33 mouse cellular contexts compared by ENCODE assay signal in genomic region chr3:98146471-98147410, GRCm38 (mm10). TPM values are rescaled to one million over a fixed set of nuclear protein-coding genes. Genes with fewer than 3 reads are reported as not detected.
DNase-seq lines count a peak whose midpoint lies in the region; ATAC-seq and TF ChIP-seq lines count a peak whose summit lies in the region.
"Had no signal": no experiment of that assay in that cellular context is flagged by ENCODE, and none has a peak within 500 bp of the region (broad histone marks: within the 10 kb centered on the region; RNA-seq: fewer than 3 reads in every experiment).

No protein-coding gene starts in this region.

- intact Hi-C loops in left cerebral cortex, postnatal 36 days (cut with DNase I) = no loop called here
- intact Hi-C loops in left cerebral cortex, postnatal 14 days (cut with DNase I) = no loop called here

- no peak for DNase-seq in embryonic facial prominence, embryonic 10.5 days (ENCODE audit: low spot score)
- DNase-seq in intestine, embryonic 14.5 days (ENCODE audit: low spot score) = peak; percentile 35
- no peak for DNase-seq in midbrain, embryonic 14.5 days
- DNase-seq in left cerebral cortex, postnatal 36 days (ENCODE audit: low spot score in 2 of 2) = no peak
- DNase-seq in left cerebral cortex, postnatal 14 days (ENCODE audit: low spot score in 2 of 2) = no peak
- DNase-seq: cerebellum, adult 11 months; cerebellum, adult 9-11 months; gastrocnemius, adult 2 months; kidney, adult 9 months; right cerebral cortex, postnatal 14 days had no signal

- no peak overlapping the region for H3K9ac ChIP-seq in embryonic facial prominence, embryonic 12.5 days
- no peak overlapping the region for H3K9ac ChIP-seq in intestine, embryonic 14.5 days (ENCODE audit: low read length)
- no peak overlapping the region for H3K9ac ChIP-seq in intestine, postnatal 0 days (ENCODE audit: low read depth, low read length)
- no peak overlapping the region for H3K9ac ChIP-seq in midbrain, embryonic 13.5 days (replicated peaks)
- no peak overlapping the region for H3K9ac ChIP-seq in midbrain, embryonic 14.5 days (replicated peaks; ENCODE audit: low read length)
- H3K9ac ChIP-seq: hindbrain, embryonic 15.5 days; intestine, embryonic 15.5 days; limb, embryonic 12.5 days had no signal

- 93% methylated on average over 29 of the region's 29 CpGs for WGBS in embryonic facial prominence, embryonic 12.5 days
- 95% methylated on average over 29 of the region's 29 CpGs for WGBS in embryonic facial prominence, embryonic 10.5 days
- 97% methylated on average over 27 of the region's 29 CpGs for WGBS in intestine, embryonic 14.5 days
- 95% methylated on average over 29 of the region's 29 CpGs for WGBS in intestine, postnatal 0 days
- 98% methylated on average over 29 of the region's 29 CpGs for WGBS in midbrain, embryonic 13.5 days
- WGBS in midbrain, embryonic 14.5 days = 95% methylated on average over 29 of the region's 29 CpGs

- H3K4me1 ChIP-seq in embryonic facial prominence, embryonic 12.5 days = no peaks in the 10 kb centered on the region
- no peaks in the 10 kb centered on the region for H3K4me1 ChIP-seq in embryonic facial prominence, embryonic 10.5 days
- H3K4me1 ChIP-seq in intestine, embryonic 14.5 days (replicated peaks; ENCODE audit: control insufficient read depth, insufficient read depth, low read length) = no peaks in the 10 kb centered on the region
- H3K4me1 ChIP-seq in intestine, postnatal 0 days (replicated peaks; ENCODE audit: control insufficient read depth, insufficient read depth, low read length) = no peaks in the 10 kb centered on the region
- H3K4me1 ChIP-seq in midbrain, embryonic 13.5 days (replicated peaks) = no peaks in the 10 kb centered on the region
- no peaks in the 10 kb centered on the region for H3K4me1 ChIP-seq in midbrain, embryonic 14.5 days (ENCODE audit: control insufficient read depth, insufficient read depth, low read length)
- H3K4me1 ChIP-seq: hindbrain, embryonic 15.5 days; intestine, embryonic 15.5 days; limb, embryonic 12.5 days had no signal

- no peak for TF ChIP-seq CTCF in intestine, postnatal 0 days (IDR thresholded peaks at IDR 0.05; ENCODE audit: low read depth)

- no peak for ATAC-seq in embryonic facial prominence, embryonic 12.5 days (ENCODE audit: insufficient number of reproducible peaks, insufficient read depth, low FRiP score, low TSS enrichment)
- ATAC-seq in intestine, embryonic 14.5 days (replicated peaks; ENCODE audit: low FRiP score, low TSS enrichment, low read depth) = no peak
- no peak for ATAC-seq in intestine, postnatal 0 days
- ATAC-seq in midbrain, embryonic 13.5 days = peak; percentile 37; the same call in 1 of the 2 replicates
- no peak for ATAC-seq in midbrain, embryonic 14.5 days (ENCODE audit: low FRiP score, low TSS enrichment)
- ATAC-seq: forebrain, embryonic 14.5 days; intestine, embryonic 15.5 days; lung, postnatal 0 days had no signal

- H3K9me3 ChIP-seq in embryonic facial prominence, embryonic 12.5 days = no peaks in the 10 kb centered on the region
- no peaks in the 10 kb centered on the region for H3K9me3 ChIP-seq in embryonic facial prominence, embryonic 10.5 days
- H3K9me3 ChIP-seq in intestine, embryonic 14.5 days (ENCODE audit: control insufficient read depth, low read length) = no peaks in the 10 kb centered on the region
- H3K9me3 ChIP-seq in intestine, postnatal 0 days (ENCODE audit: control insufficient read depth) = no peaks in the 10 kb centered on the region
- no peaks in the 10 kb centered on the region for H3K9me3 ChIP-seq in midbrain, embryonic 13.5 days
- H3K9me3 ChIP-seq in midbrain, embryonic 14.5 days (ENCODE audit: control insufficient read depth, low read length) = no peaks in the 10 kb centered on the region
- H3K9me3 ChIP-seq: hindbrain, embryonic 15.5 days; intestine, embryonic 15.5 days; limb, embryonic 12.5 days had no signal

- no peak overlapping the region for H3K4me3 ChIP-seq in embryonic facial prominence, embryonic 12.5 days
- H3K4me3 ChIP-seq in embryonic facial prominence, embryonic 10.5 days = no peak overlapping the region
- no peak overlapping the region for H3K4me3 ChIP-seq in intestine, embryonic 14.5 days (ENCODE audit: low read depth, low read length)
- H3K4me3 ChIP-seq in intestine, postnatal 0 days (ENCODE audit: low read depth, low read length) = no peak overlapping the region
- no peak overlapping the region for H3K4me3 ChIP-seq in midbrain, embryonic 13.5 days (replicated peaks)
- no peak overlapping the region for H3K4me3 ChIP-seq in midbrain, embryonic 14.5 days (replicated peaks; ENCODE audit: low read depth, low read length)
- H3K4me3 ChIP-seq: erythroblast, embryonic 14.5 days; gastrocnemius, adult 2 months; hindbrain, embryonic 15.5 days; intestine, embryonic 15.5 days; limb, embryonic 12.5 days had no signal

- no peaks in the 10 kb centered on the region for H3K27me3 ChIP-seq in embryonic facial prominence, embryonic 12.5 days
- no peaks in the 10 kb centered on the region for H3K27me3 ChIP-seq in embryonic facial prominence, embryonic 10.5 days (replicated peaks; ENCODE audit: low read depth, poor library complexity, severe bottlenecking)
- H3K27me3 ChIP-seq in intestine, embryonic 14.5 days (replicated peaks; ENCODE audit: control insufficient read depth, insufficient read depth, low read length) = no peaks in the 10 kb centered on the region
- H3K27me3 ChIP-seq in intestine, postnatal 0 days (replicated peaks; ENCODE audit: control insufficient read depth, insufficient read depth, low read length) = no peaks in the 10 kb centered on the region
- H3K27me3 ChIP-seq in midbrain, embryonic 13.5 days = no peaks in the 10 kb centered on the region
- H3K27me3 ChIP-seq in midbrain, embryonic 14.5 days (ENCODE audit: control insufficient read depth, insufficient read depth, low read length) = no peaks in the 10 kb centered on the region
- H3K27me3 ChIP-seq: hindbrain, embryonic 15.5 days; intestine, embryonic 15.5 days; limb, embryonic 12.5 days had no signal

- peaks cover 78% of the 10 kb centered on the region for H3K36me3 ChIP-seq in embryonic facial prominence, embryonic 12.5 days
- peaks cover 95% of the 10 kb centered on the region for H3K36me3 ChIP-seq in embryonic facial prominence, embryonic 10.5 days (replicated peaks)
- peaks cover 85% of the 10 kb centered on the region for H3K36me3 ChIP-seq in intestine, embryonic 14.5 days (ENCODE audit: control insufficient read depth, insufficient read depth, low read length)
- peaks cover 52% of the 10 kb centered on the region for H3K36me3 ChIP-seq in intestine, postnatal 0 days (ENCODE audit: control insufficient read depth, insufficient read depth)
- peaks cover 66% of the 10 kb centered on the region for H3K36me3 ChIP-seq in midbrain, embryonic 13.5 days
- H3K36me3 ChIP-seq in midbrain, embryonic 14.5 days (ENCODE audit: control insufficient read depth, insufficient read depth, low read length) = peaks cover 41% of the 10 kb centered on the region

- H3K27ac ChIP-seq in embryonic facial prominence, embryonic 12.5 days = 0 out of 2 replicates have a peak overlapping the region, but pooled peaks have one; percentile 11
- no peak overlapping the region for H3K27ac ChIP-seq in embryonic facial prominence, embryonic 10.5 days (replicated peaks)
- no peak overlapping the region for H3K27ac ChIP-seq in intestine, embryonic 14.5 days (ENCODE audit: low read depth)
- H3K27ac ChIP-seq in intestine, postnatal 0 days (ENCODE audit: low read depth, low read length) = no peak overlapping the region
- H3K27ac ChIP-seq in midbrain, embryonic 13.5 days = no peak overlapping the region
- no peak overlapping the region for H3K27ac ChIP-seq in midbrain, embryonic 14.5 days (replicated peaks; ENCODE audit: low read depth, low read length)
- H3K27ac ChIP-seq: gastrocnemius, adult 2 months; hindbrain, embryonic 15.5 days; intestine, embryonic 15.5 days; limb, embryonic 12.5 days; macrophage; stomach, postnatal 0 days had no signal

- no peak overlapping the region for H3K4me2 ChIP-seq in embryonic facial prominence, embryonic 12.5 days (replicated peaks)
- no peak overlapping the region for H3K4me2 ChIP-seq in intestine, embryonic 14.5 days (ENCODE audit: low read length)
- no peak overlapping the region for H3K4me2 ChIP-seq in intestine, postnatal 0 days (replicated peaks; ENCODE audit: low read depth)
- no peak overlapping the region for H3K4me2 ChIP-seq in midbrain, embryonic 13.5 days (replicated peaks)
- no peak overlapping the region for H3K4me2 ChIP-seq in midbrain, embryonic 14.5 days (ENCODE audit: low read length)
- H3K4me2 ChIP-seq: hindbrain, embryonic 15.5 days; intestine, embryonic 15.5 days; limb, embryonic 12.5 days had no signal

RNA-seq across cellular contexts. Expression of gene Adam30, which starts 13.7 kb away (rescaled TPM):
- polyA plus RNA-seq in embryonic facial prominence, embryonic 12.5 days (2016; fragmentation: Nextera tagmentation; extraction: Ambion mirVana) = not detected in 2 replicates
- polyA plus RNA-seq in embryonic facial prominence, embryonic 10.5 days (2016; fragmentation: Nextera tagmentation; extraction: Ambion mirVana) = not detected in 2 replicates
- polyA plus RNA-seq in intestine, embryonic 14.5 days (2014; fragmentation: Nextera tagmentation; extraction: Ambion mirVana) = not detected in 2 replicates
- not detected in 2 replicates for polyA plus RNA-seq in intestine, postnatal 0 days (2015; fragmentation: Nextera tagmentation; extraction: Ambion mirVana)
- polyA plus RNA-seq in midbrain, embryonic 13.5 days (2015; fragmentation: Nextera tagmentation; extraction: Ambion mirVana) = not detected in 2 replicates
- polyA plus RNA-seq in midbrain, embryonic 14.5 days (2014; fragmentation: Nextera tagmentation; extraction: Ambion mirVana) = not detected in 2 replicates
- not detected for total RNA-seq in left cerebral cortex, postnatal 36 days (2021)
- total RNA-seq in left cerebral cortex, postnatal 14 days (2021) = not detected
- total RNA-seq: adrenal gland, postnatal 36 days; gastrocnemius, adult 2 months; heart, postnatal 25 days; layer of hippocampus, postnatal 14 days; left cerebral cortex, adult 8-10 months had no signal
- polyA plus RNA-seq: cortical plate, adult 2 months; embryonic facial prominence, embryonic 11.5 days; erythroblast, embryonic 14.5 days; forebrain, embryonic 14.5 days; frontal cortex, adult 2 months; heart, embryonic 14.5 days; hindbrain, embryonic 15.5 days; intestine, embryonic 15.5 days; large intestine, adult 2 months; limb, embryonic 12.5 days; liver, embryonic 16.5 days; lung, postnatal 0 days; macrophage; neural tube, embryonic 11.5 days; stomach, postnatal 0 days; thymus, postnatal 0 days had no signal
